Mouse (Mus musculus) CH12F3 (cell line): Measurements from ENCODE around the gene Rbms2.
"Not testable (repeated sequence)": the region's sequence is repeated elsewhere in the genome, so short reads cannot be mapped to it uniquely, and the experiment has no call there.

ENCODE experiments used
- in situ Hi-C: fragments of 300-500 bp; cut with MboI; formaldehyde crosslinking; loops from 2 replicates; pipeline ENCODE4 v1.14.3; 2020; ENCODE audit warnings: low sequenced_read_pairs

Gene Rbms2

DNA sequence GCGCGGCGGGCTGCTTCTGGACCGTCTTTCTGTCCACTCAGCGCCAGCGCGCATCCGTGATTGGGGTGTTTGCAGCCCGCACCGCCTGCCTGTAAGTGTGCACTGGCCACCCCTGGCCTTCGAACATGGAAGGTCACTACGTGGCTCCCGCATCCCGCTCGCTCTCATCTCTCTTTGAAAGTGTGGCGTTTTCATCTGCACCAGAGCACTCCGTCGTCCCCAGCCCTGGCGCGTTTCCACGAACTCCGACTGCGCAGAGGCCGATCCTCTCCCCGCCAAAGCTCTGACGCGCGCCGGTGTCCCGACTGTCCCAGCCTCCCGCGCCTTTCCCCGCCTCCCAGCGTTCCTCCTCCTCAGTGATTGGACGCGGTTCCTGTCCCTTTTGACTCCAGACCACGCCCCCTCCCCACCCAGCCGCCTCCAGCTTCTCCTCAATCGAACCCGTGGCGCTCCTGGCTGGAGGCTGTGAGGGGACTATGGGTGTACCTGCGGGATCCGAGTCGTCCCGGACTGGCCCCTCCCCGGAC is 14.0 kb upstream of the Rbms2 start, which contains the start of gene Gls2:
Gls2 (plus strand) TSS at position 434 of the 527 bp plus-strand sequence.
- in situ Hi-C loops = loop anchor here (25.0 kb wide), 1 partner anchor 257 kb away; no protein-coding TSS in a partner anchor

DNA sequence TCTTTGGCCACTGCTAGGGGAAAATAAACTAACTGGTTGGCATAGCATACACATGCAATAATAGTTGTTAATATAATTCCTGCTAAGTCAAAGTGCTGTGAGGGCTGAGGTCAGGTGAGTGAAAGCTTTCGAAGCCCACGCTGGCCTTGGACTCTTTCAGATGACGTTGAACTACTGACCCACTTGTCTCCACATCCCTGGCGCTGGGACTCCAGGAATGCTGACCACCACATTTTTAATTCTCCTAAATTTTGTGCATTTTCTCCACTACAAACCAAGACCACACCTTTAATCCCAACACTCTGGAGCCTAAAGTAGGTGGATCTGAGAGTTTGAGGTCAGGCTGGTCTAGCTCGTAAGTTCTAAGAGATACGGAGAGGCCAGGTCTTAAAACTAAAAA is 13.0 kb upstream of the Rbms2 start:
- in situ Hi-C loops = loop anchor here (25.0 kb wide), 1 partner anchor 256 kb away; no protein-coding TSS in a partner anchor

DNA sequence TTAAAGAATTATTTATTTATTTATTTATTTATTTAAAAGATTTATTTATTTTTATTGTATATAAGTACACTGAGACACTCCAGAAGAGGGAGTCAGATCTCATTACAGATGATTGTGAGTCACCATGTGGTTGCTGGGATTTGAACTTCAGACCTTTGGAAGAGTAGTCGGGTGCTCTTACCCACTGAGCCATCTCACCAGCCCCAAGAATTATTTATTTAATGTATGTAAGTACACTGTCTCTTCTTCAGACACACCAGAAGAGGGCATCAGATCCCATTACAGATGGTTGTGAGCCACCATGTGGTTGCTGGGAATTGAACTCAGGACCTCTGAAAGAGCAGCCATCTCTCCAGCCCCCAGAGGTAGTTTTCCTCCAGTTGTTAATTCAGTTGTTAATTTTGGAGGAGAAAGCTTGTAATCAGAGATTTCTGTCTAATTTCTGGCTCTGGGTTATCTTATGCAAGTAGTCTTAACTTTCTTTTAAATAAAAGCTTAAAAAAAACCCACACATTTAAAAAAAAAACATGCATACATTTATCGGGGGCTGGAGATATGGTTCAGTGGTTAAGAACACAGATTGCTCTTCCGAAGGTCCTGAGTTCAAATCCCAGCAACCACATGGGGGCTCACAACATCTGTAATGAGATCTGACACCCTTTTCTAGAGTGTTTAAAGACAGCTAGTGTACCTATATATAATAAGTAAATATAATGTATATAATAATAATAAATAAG is 12.1 kb upstream of the Rbms2 start:
- in situ Hi-C loops = loop anchor here (25.0 kb wide), 1 partner anchor 255 kb away; no protein-coding TSS in a partner anchor

DNA sequence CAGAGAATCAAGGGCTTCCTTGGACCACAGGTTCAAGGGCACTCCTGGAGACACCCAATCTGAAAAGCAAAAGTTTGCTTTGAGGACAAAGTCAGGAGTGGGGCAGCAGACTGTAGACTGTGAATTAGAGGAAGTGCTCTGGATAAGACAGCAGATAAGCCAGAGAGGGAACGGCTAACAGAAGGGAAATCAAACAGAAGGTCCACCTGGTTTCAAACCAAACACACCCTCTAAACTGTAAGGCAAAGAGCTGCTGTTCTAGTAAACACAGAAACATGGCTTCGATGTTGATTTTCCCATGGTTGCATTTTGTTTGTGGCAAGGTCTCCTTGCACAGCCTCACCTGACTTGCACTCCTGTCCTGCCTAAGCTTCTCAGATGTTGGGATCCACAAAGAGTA is 11.4 kb upstream of the Rbms2 start:
- in situ Hi-C loops = loop anchor here (25.0 kb wide), 1 partner anchor 254 kb away; no protein-coding TSS in a partner anchor

DNA sequence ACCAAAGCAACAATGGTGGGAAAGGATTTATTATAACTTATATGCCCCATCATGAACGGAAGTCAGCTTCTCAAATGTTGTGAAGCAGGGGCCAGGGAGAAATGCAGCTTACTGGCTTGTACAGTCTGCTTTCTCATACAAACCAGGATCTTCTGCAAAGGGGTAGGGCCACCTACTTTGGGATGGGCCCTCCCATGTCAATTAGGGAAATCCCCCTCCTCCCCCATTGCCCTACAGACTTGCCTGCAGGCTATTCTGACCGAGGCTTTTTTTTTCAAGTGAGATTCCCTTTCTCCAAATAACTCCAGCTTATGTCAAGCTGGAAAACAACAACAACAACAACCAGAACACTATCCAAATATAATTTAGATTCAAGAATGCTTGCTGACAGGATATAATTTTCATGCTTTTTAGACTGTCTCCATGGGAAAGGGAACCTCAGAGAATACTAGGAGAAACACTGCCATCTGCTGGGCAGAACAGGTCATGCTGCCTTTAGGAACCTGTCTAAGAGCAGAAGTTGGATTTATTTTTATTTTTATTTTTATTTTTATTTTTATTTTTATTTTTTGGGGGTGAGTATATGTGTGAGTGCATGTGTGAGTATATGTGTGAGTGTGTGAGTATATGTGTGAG is 8.3 kb upstream of the Rbms2 start:
- in situ Hi-C loops = loop anchor here (25.0 kb wide), 1 partner anchor 251 kb away; no protein-coding TSS in a partner anchor

DNA sequence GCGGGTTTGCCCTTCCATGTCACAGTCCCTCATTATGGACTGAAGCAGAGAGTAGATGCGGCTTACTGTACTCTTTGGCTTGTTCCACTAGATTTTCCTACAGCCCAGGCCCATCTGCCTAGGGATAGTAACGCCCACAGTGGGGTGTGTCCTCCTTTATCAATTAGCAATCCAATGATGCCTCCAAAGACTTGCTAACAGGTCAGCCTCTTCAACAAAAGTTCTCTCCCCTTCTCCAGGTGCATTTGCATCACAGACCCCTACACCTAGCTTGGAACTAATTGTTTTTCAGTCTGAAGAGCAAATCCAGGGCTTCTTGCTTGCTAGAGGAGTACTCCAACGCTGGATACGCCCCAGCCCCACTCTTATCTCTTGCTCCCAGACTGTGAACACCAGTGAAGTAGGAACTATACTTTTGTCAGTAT is 7.1 kb upstream of the Rbms2 start:
- in situ Hi-C loops = loop anchor here (25.0 kb wide), 1 partner anchor 250 kb away; no protein-coding TSS in a partner anchor

DNA sequence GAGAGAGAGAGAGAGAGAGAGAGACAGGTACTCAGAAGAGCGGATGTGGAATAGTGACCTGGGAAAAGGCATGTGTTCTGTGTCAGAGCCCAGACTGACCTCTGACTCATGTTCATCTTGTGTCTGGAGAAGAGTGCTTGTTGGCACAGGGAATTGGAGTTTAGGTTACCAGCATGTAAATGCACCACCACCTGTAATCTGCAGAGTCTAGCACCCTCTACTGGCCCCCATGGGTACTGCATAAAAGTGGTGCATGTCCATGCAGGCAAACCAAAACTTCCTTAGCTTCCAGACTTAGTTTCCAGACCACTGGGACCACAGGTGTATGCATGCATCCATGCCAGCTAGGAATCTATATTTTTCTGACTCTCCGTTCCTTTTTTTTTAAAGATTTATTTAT is 5.9 kb upstream of the Rbms2 start:
- in situ Hi-C loops = loop anchor here (25.0 kb wide), 1 partner anchor 249 kb away; no protein-coding TSS in a partner anchor

DNA sequence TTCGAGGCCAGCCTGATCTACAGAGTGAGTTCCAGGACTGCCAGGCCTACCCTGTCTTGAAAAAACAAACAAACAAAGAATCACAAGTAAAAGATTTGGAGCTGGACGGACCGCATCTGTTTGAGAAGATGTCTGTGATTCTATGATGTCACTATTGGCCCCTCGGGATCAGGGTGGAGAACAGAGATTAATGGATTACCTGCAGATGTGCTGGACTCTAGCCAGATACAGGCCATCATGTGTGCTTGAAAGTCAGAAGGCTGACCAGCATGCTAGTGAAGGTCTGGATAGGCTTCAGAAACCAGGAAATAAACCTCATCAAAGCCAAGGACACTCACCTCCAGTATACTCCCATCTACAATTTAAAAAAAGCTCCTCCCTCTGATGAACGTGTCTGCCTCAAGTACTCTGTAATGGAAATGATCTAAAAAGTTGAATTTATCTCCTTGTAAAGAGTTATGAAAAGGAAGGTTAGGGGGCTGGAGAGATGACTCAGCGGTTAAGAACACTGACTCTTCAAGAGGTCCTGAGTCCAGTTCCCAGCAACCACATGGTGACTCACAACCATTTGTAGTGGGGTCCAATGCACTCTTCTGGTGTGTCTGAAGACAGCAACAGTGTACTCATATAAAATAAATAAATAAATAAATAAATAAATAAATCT is 5.3 kb upstream of the Rbms2 start:
- in situ Hi-C loops = loop anchor here (25.0 kb wide), 1 partner anchor 248 kb away; no protein-coding TSS in a partner anchor

DNA sequence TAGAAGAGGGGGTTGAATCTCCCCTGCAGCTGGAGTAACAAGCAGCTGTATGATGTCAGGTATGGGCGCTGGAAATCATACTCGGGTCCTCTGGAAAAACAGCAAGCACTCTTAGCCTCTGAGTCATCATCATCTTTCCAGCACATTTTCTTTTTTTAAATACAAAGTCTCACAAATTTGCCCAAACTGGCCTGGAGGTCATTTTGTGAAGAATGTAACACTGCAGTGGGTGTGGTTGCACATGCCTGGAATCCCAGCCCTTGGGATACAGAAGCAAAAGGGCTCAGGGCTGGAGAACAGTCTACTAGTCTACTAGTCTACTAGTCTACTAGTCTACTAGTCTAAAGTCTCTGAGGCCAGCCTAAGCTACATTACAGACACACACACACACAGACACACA is 4.2 kb upstream of the Rbms2 start:
- in situ Hi-C loops = loop anchor here (25.0 kb wide), 1 partner anchor 247 kb away; no protein-coding TSS in a partner anchor

DNA sequence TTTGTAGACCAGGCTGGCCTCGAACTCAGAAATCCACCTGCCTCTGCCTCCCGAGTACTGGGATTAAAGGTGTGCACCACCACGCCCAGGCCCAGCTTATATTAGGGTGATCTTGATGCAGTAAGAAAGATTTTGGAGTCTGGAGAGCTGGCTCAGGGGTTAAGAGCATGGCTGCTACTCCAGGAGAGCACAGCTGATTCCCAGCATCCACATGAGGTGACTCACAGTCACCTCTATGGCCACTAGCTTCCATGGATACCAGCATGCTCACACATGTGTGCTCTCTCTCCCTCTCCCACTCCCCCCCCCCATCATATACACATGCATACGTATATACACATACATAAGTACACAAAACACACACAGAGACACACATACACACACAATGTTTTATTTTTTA is 2.8 kb downstream of the Rbms2 start:
- in situ Hi-C loops = loop anchor here (5.0 to 25.0 kb wide), 2 partner anchors 80 to 240 kb away; no protein-coding TSS in a partner anchor

DNA sequence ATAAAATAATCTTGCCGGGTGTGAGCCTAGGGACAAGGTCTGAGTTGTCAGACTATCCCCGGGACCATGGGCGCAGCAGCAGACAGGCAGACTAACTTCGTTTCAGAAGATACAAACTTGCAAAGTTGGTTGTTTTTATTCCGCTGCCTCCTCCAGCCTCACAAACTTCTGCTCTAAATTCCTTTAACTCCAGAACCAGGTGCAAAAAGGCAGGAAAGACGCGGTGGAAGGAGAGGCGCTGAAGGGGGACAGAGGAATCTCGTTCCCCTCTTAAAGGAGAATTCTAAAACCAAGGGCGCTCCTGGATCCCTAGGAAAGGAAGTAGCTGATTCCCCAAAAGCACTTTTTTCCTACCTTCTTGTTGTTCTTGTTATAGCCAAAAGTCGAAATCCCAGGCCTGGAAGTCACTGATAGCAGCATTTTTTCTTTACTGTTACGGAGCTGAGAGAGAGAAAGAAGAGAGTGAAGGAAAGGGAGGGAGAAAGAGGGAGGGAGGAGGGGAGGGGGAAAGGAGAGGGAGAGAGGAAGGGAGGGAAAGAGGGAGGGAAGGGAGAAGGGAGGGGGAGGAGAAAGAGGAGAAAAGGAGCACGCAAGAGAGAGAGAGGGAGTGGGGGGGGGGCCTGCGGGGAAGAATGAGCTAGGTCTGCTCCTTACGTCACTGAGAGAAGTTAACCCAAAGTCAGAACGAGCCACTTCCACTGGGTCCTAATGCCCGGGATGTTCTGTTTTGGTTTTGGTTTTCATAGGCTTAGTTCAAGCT is 3.9 kb downstream of the Rbms2 start:
- in situ Hi-C loops = loop anchor here (5.0 to 25.0 kb wide), 2 partner anchors 79 to 239 kb away; no protein-coding TSS in a partner anchor

DNA sequence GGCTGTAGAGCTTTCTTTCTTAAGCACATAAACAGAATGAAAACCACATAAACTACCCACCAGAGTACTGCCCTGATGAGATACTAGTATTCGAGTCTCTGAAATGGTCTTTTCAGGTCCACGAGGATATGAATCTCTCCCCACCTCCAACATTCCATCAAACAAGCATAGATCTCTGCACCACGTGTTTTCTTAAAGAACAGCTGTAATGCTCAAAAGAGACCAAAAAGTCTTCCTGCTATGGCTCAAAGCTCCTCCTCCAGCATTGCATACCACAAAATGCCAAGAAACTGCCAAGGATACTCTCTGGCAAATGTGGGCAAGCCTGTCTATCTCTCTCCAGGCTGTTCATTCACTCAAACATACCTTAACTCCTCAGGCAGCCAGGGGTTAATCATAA is 4.8 kb downstream of the Rbms2 start:
- in situ Hi-C loops = loop anchor here (5.0 to 25.0 kb wide), 2 partner anchors 78 to 238 kb away; no protein-coding TSS in a partner anchor

DNA sequence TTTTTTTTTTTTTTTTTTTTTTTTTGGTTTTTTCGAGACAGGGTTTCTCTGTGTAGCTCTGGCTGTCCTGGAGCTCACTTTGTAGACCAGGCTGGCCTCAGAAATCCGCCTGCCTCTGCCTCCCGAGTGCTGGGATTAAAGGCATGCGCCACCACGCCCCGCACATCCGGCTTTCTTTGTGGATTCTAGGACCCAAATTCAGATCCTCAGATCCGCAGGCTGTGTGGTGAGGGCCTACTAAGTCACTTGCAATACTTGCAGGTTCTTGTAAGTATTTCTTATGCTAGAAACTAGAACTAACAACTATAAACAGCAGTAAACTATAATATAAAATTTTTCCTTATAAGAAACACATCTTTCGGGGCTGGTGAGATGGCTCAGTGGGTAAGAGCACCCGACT is 8.7 kb downstream of the Rbms2 start:
- in situ Hi-C loops = not testable (repeated sequence)

DNA sequence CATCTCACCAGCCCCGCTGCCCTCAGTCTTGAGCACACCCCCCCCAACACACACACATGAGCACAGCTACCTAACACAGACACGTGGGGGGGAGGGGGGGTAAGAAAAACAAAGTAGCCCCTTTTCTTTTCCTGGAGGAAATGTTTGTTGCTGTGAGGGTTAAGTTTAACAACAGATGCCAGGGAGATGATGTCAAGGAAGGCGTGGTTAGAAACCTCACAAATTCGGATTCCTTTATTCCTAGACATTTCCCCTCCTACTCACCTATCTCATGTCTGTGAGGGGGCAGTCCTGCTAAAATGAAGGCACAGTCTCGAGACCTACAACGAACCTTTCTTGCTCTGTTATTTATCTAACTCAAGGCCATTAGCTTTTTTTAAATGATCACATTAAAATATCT is 13.0 kb downstream of the Rbms2 start:
- in situ Hi-C loops = no loop called here

DNA sequence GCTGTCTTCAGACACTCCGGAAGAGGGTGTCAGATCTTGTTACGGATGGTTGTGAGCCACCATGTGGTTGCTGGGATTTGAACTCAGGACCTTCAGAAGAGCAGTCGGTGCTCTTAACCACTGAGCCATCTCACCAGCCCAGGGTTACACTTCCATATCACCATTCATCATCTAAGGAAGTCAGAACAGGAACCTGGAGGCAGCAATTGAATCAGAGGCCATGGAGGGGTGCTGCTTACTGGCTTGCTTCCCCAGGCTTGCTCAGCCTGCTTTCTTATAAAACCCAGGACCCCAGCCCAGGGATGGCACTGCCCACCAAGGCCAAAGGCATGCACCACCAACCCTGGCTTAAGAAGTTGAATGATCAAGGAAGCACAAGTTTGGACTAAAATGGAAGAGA is 14.4 kb downstream of the Rbms2 start:
- in situ Hi-C loops = not testable (repeated sequence)

DNA sequence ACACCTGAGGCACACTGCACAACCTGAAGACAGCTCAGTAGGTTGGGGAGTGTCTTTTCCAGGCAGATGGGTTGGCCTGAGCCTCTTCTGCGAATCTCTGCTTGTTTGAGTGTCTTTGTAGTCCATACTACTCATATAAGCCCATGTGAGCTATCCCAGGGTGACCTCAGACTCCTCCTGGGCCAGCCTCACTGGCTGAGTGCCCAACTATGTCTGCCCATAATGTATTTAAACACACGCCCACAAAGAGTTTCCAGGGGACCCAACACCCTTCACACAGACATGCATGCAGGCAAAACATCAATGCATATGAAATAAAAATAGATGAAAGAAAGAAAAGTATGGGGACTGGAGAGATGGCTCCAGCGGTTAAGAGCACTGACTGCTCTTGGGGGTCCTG is 26.1 kb downstream of the Rbms2 start:
- in situ Hi-C loops = no loop called here

DNA sequence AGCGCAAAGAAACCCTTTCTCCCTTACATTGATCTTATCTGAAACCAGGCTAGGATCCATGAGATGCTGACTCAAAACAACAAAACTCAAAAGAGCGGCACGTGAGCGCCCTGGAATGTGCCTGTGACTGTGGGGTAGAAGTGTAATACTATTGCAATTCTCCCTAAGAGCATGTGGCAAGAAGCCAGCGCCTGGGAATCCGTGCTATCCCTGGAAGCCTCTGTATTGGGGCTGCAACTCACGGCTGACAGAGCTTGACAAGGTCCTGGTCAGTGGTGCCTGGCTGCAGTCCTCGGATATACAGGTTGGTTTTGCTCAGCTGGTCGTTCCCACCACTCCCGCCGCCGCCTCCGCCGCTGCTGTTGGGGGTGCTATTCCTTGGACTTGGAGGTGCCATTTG is 29.2 kb downstream of the Rbms2 start:
- in situ Hi-C loops = no loop called here

DNA sequence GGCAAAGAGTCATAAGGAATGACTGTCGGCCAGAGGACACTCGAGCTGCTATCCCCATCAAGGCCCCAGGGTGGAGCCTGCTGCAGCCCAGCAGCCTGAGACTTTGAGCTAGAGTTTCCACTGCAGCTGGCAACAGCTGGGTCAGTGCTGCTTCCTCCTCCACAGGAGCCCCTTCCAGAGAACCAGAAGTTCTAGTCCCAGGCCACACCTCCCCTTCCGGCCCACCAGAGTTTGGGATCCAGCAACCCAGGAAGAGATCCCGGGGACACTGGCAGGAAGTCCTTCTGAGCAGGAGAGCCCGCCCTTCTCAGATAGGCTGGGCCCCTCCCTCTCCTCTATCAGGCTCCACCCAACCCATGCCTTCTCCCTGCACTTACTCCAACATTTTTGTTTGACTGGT is 30.5 kb downstream of the Rbms2 start:
- in situ Hi-C loops = no loop called here

DNA sequence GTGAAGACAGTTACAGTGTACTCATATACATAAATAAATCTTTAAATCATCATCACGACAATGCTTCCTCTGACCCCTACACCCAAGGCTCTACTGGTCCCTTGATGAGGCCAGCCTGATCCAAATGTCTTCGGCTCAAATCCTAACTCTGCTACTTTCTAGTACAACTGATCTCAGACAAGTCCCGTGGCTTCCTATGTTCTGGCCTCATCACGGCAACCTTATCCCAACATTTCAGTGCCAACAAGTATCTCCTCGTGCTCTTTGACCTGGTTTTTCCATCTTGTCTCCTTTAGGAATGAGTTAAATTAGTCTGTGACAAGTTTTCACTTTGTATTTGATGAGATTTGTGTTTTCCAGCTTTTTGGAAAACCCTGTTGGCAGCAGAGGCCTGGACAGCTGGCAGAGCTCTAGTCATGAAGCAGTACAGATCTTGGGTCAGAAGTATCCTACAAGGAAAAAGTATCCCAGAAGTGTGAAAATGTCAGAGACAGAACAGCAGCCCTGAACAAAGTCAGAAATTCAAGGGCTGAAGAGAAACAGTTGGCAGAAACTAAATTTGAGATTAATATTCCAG is 31.2 kb downstream of the Rbms2 start:
- in situ Hi-C loops = no loop called here

DNA sequence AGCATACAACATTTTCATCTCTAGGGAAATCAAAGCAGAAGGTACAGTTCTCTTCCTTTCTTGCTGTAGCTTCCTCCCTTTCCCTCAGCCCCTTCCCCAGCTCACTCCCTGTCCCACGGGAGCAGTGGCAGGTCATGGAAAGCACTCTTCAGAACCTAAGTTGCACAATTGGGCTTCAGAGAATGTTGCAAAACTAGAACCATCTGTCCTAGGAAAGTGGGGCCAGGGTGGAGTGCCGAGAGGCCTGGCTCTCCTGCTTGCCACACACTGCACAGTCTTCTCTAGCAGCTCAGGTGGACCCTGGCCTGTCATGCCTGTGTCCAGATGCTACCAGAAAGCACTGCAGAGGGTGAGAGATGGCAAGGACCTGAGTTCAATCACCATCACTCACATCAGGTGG is 35.1 kb downstream of the Rbms2 start:
- in situ Hi-C loops = no loop called here
